Mouse (Mus musculus): ENCODE results near the gene Sash1.

DNA sequence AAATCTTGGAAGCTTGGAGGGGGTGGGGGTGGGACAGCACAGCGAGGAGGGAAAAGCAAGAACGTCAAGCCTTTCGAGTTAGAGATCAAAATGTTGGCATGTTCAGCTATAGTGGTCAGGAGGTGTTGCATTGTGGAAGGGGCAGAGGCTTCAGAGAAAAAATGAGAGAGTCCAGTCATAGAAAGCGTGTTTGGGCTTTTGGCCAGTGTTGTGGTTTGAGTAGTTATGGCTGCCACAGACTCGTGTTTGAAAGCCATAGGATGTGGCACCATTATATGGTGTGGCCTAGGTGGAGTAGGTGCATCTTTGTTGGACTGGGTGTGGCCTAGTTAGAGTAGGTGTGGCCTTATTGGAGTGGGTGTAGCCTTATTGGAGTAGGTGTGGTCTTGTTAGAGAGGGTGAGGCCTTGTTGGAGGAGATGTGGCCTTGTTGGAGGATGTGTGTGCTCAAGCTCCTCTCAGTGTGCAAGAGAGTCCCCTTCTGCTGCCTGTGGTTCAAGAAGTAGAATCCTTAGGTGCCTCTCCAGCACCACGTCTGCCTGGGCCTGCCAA, 9.2 kb upstream of the Sash1 start:
- TF ChIP-seq CTCF (IDR thresholded peaks at IDR 0.05; ENCODE audit: borderline replicate concordance, insufficient read depth, low read length) = no peak
- no peak for TF ChIP-seq POLR2A (IDR thresholded peaks at IDR 0.05; ENCODE audit: low read depth, low read length)

Data from embryonic fibroblast, embryonic 13.5 days (primary cell).